Mouse (Mus musculus): Measurements from ENCODE around the gene Sacm1l. TPM values are rescaled to one million over a fixed set of nuclear protein-coding genes. Genes with fewer than 3 reads are reported as not detected.
A peak's percentile ranks its signal among the peaks of the same experiment; 100 is the strongest.

Sacm1l gene
- polyA plus RNA-seq, 1 experiment from 2014 or later: 55.2 TPM

GRCm38 (mm10) chr9:123636771-123637170 lies 107.2 kb downstream of the Sacm1l start:
- Histone ChIP-seq H3K4me2 (ENCODE audit: low read length) (no peak overlapping the region), H3K36me3 (ENCODE audit: insufficient read depth, low read length) (no peaks in the 10 kb centered on the region), H3K4me1 (replicated peaks; ENCODE audit: insufficient read depth, low read length) (no peaks in the 10 kb centered on the region), H3K27ac (no peak overlapping the region), H3K4me3 (replicated peaks; ENCODE audit: low read depth, low read length) (no peak overlapping the region), H3K9ac (ENCODE audit: low read depth, low read length) (no peak overlapping the region), H3K27me3 (ENCODE audit: insufficient read depth, low read length) (no peaks in the 10 kb centered on the region), H3K9me3 (replicated peaks; ENCODE audit: low read length) (no peaks in the 10 kb centered on the region)
- no peak for TF ChIP-seq CTCF (IDR thresholded peaks at IDR 0.05; ENCODE audit: low read depth)
- DNase-seq (ENCODE audit: low spot score) (no peak), ATAC-seq (replicated peaks; ENCODE audit: low FRiP score, low read depth) (no peak)
- WGBS: 67% methylated on average over 5 of the region's 5 CpGs

DNA sequence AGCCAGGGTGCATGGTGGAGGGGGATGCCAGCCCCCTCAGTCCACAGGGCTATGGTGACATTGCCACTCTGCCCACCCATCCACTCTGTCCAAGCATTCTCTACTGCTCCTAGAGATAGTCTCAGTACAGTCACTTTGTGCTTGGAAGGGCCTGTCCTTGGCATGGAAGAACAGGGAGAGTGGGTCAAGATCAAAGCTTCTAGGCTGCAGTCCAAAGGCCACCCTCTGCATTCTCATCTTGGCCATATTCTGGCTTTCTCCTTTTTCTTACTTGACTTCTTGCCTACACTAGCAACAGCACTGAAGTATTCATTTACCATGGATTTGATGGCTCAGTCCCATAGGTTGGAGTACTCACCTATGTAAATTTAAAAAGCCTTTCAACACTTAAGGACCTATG lies 108.7 kb downstream of the Sacm1l start:
- DNase-seq (ENCODE audit: low spot score): no peak

GRCm38 (mm10) chr9:123638668-123639089 lies 109.1 kb downstream of the Sacm1l start:
- DNase-seq (ENCODE audit: low spot score): peak; percentile 76
- peak; percentile 87 for ATAC-seq (replicated peaks; ENCODE audit: low FRiP score, low read depth)
- Histone ChIP-seq H3K4me3 (replicated peaks; ENCODE audit: low read depth, low read length) (no peak overlapping the region), H3K9ac (ENCODE audit: low read depth, low read length) (no peak overlapping the region), H3K4me1 (replicated peaks; ENCODE audit: insufficient read depth, low read length) (no peaks in the 10 kb centered on the region), H3K36me3 (ENCODE audit: insufficient read depth, low read length) (no peaks in the 10 kb centered on the region), H3K9me3 (replicated peaks; ENCODE audit: low read length) (no peaks in the 10 kb centered on the region), H3K27ac (no peak overlapping the region), H3K4me2 (ENCODE audit: low read length) (no peak overlapping the region), H3K27me3 (ENCODE audit: insufficient read depth, low read length) (no peaks in the 10 kb centered on the region)
- peak; percentile 89 for TF ChIP-seq CTCF (IDR thresholded peaks at IDR 0.05; ENCODE audit: low read depth)
- 50% methylated on average over 1 of the region's 1 CpGs for WGBS

More for the DNA sequence above, 108.7 kb downstream of the Sacm1l start:
- H3K4me2 ChIP-seq (ENCODE audit: low read length): no peak overlapping the region
- peak; percentile 33 for ATAC-seq (replicated peaks; ENCODE audit: low FRiP score, low read depth)
- H3K9ac ChIP-seq (ENCODE audit: low read depth, low read length): no peak overlapping the region
- H3K36me3 ChIP-seq (ENCODE audit: insufficient read depth, low read length): no peaks in the 10 kb centered on the region
- H3K4me1 ChIP-seq (replicated peaks; ENCODE audit: insufficient read depth, low read length): no peaks in the 10 kb centered on the region
- H3K9me3 ChIP-seq (replicated peaks; ENCODE audit: low read length): no peaks in the 10 kb centered on the region
- no peak for TF ChIP-seq CTCF (IDR thresholded peaks at IDR 0.05; ENCODE audit: low read depth)
- no peaks in the 10 kb centered on the region for H3K27me3 ChIP-seq (ENCODE audit: insufficient read depth, low read length)
- H3K27ac ChIP-seq: no peak overlapping the region
- no peak overlapping the region for H3K4me3 ChIP-seq (replicated peaks; ENCODE audit: low read depth, low read length)

- no peak overlapping the region for H3K27ac ChIP-seq
- no peak overlapping the region for H3K4me3 ChIP-seq (replicated peaks; ENCODE audit: low read depth, low read length)
- ATAC-seq (replicated peaks; ENCODE audit: low FRiP score, low read depth) (no peak), DNase-seq (ENCODE audit: low spot score) (no peak)
- no peak overlapping the region for H3K4me2 ChIP-seq (ENCODE audit: low read length)
- no peak for TF ChIP-seq CTCF (IDR thresholded peaks at IDR 0.05; ENCODE audit: low read depth)
- 70% methylated on average over 1 of the region's 1 CpGs for WGBS
- no peaks in the 10 kb centered on the region for H3K9me3 ChIP-seq (replicated peaks; ENCODE audit: low read length)
- H3K4me1 ChIP-seq (replicated peaks; ENCODE audit: insufficient read depth, low read length): no peaks in the 10 kb centered on the region
- H3K9ac ChIP-seq (ENCODE audit: low read depth, low read length): no peak overlapping the region
- H3K27me3 ChIP-seq (ENCODE audit: insufficient read depth, low read length): no peaks in the 10 kb centered on the region
- H3K36me3 ChIP-seq (ENCODE audit: insufficient read depth, low read length): no peaks in the 10 kb centered on the region
Observed at GRCm38 (mm10) chr9:123640106-123640505, 110.5 kb downstream of the Sacm1l start.

Other genes starting within 250 kb of the Sacm1l start
- gene Lars2, start 162.8 kb upstream of the Sacm1l start, polyA plus RNA-seq (2015; fragmentation: Nextera tagmentation; extraction: Ambion mirVana): 1,450 and 1,696 TPM in 2 replicates
- gene Limd1, start 51.1 kb upstream of the Sacm1l start, polyA plus RNA-seq (2015; fragmentation: Nextera tagmentation; extraction: Ambion mirVana): 43.3 and 44.0 TPM in 2 replicates
- gene Slc6a20b, start 102.8 kb downstream of the Sacm1l start, polyA plus RNA-seq (2015; fragmentation: Nextera tagmentation; extraction: Ambion mirVana): 9.5 and 12.1 TPM in 2 replicates
- 0.11 and 0.23 TPM in 2 replicates for gene Ccr9, start 148.7 kb downstream of the Sacm1l start, polyA plus RNA-seq (2015; fragmentation: Nextera tagmentation; extraction: Ambion mirVana)
- gene Slc6a20a, start 149.1 kb downstream of the Sacm1l start, polyA plus RNA-seq (2015; fragmentation: Nextera tagmentation; extraction: Ambion mirVana): 2.2 TPM in 2 replicates
- gene Lztfl1, start 187.9 kb downstream of the Sacm1l start, polyA plus RNA-seq (2015; fragmentation: Nextera tagmentation; extraction: Ambion mirVana): 57.5 and 59.6 TPM in 2 replicates

Measured in kidney, postnatal 0 days (tissue).